Mouse (Mus musculus) cerebellum, adult 2 months (tissue): ENCODE measurements around the gene Magee2.
"Not testable (repeated sequence)": the region's sequence is repeated elsewhere in the genome, so short reads cannot be mapped to it uniquely, and the experiment has no call there.

ENCODE experiments used
- CTCF ChIP-seq: fragments of 200-500 bp; IDR thresholded peaks from 2 replicates; pipeline ENCODE4 v1.5.1; 2011; ENCODE audit warnings: low read depth, mild to moderate bottlenecking, control low read depth, low read length, moderate library complexity, borderline replicate concordance; ENCODE audit not compliant: insufficient read depth
- POLR2A ChIP-seq: fragments of 200-500 bp; IDR thresholded peaks from 2 replicates; pipeline ENCODE4 v1.6.1; 2011; ENCODE audit warnings: low read length, control low read depth, borderline replicate concordance; ENCODE audit not compliant: insufficient read depth

GRCm38 (mm10) chrX:104816987-104817386, 40.1 kb downstream of the Magee2 start:
- not testable (repeated sequence) for TF ChIP-seq CTCF, POLR2A
